Mouse (Mus musculus): Measurements from ENCODE around the gene Enah.

- no peak for TF ChIP-seq GATA1 (IDR thresholded peaks at IDR 0.05; ENCODE audit: low read length)
- TF ChIP-seq TAL1 (IDR thresholded peaks at IDR 0.05; ENCODE audit: low read length), result no peak
These were observed 172.4 kb downstream of the Enah start for GRCm38 (mm10) chr1:181847396-181847795.

Measured in erythroblast, embryonic 14.5 days (primary cell).